Mouse (Mus musculus): ENCODE results near the gene Rtp1.

Gene Rtp1

DNA sequence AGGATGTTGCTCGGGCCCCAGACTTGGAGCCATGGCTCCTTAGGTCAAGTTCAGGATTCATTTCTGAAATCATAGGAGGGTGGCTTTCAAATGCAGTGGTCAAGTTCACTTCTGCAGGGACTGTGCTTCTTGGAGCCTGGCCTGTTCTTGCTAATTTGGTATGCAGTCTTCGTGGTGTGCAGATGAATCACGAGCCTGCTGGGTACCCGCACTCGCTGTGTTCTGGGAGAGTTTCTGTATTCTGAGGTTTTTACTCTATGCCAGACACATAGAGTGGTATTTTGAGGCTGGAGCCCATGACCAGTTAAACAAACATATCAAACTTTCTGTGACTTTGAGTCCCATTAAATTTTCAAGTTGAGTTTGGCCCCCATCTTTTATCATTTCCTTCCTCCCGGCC lies 25.4 kb downstream of the Rtp1 start:
- DNase-seq (ENCODE audit: low spot score in 2 of 2), result no peak

DNA sequence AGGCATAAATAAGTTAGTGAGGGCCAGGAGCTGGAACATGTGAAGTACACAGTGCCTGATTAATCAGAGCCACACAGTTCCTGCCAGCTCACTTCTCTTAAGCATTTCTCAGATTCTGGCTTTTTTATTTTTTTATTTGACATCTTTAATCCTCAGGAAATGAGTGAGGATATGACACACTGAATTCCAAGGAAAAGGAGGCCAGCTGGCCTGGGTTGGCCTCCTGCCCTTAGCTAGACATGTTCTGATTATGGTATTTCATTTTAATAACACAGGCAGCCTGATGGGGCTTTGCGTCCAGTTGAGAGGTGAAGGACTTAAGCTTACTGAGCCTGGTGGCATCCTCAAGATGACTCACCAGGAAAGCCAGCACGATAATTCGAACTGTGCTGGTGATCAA lies 27.6 kb downstream of the Rtp1 start:
- DNase-seq (ENCODE audit: low spot score in 2 of 2), result no peak

DNA sequence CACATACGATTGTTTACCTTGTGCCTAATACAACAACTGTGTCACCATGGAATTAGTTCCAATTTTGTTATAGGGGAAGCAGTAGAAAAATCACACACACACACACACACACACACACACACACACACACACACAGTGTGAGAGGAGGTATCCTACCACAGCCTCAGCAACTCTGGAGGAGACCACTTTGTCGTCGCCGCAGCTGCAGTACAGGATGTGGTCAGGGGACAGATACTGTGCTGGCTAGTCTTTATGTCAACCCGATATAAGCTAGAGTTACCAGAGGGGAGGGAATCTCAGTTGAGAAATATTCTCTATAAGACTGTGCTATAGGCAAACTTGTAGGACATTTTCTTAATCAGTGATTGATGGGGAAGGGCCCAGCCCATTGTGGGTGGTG lies 28.4 kb downstream of the Rtp1 start:
- DNase-seq (ENCODE audit: low spot score in 2 of 2), result no peak

DNA sequence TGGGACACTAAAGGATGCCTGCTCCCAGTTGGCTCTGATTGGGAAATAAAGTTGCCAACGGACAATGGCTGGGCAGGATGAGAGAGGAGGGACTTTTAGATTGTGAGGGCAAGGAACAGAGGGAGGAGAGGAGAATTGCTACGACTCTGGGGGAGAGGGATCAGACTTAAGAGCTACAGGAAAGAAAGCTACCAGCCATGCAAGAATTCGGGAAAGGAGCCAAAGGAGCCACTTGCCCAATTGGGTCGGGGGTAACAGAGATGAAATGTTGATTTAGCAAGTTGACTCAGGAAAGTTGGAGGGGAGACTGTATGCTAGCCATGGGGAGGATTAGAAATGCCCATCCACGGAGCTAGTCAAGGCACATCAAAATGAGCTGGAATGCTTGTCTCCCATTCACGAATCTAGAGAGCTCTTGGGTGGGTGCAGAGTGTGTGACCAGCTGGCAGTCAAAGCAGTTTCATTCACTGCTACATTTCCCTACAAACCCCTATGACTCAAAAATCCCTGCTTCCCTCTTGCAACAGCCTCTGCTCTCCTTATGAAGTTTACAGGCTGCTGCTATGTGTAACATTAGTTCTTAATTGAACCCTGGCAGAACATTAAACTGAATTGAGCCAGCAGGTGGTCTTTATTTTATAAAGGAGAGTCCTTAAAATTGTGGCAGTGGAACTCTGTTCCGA lies 30.1 kb downstream of the Rtp1 start:
- no peak for DNase-seq (ENCODE audit: low spot score in 2 of 2)

DNA sequence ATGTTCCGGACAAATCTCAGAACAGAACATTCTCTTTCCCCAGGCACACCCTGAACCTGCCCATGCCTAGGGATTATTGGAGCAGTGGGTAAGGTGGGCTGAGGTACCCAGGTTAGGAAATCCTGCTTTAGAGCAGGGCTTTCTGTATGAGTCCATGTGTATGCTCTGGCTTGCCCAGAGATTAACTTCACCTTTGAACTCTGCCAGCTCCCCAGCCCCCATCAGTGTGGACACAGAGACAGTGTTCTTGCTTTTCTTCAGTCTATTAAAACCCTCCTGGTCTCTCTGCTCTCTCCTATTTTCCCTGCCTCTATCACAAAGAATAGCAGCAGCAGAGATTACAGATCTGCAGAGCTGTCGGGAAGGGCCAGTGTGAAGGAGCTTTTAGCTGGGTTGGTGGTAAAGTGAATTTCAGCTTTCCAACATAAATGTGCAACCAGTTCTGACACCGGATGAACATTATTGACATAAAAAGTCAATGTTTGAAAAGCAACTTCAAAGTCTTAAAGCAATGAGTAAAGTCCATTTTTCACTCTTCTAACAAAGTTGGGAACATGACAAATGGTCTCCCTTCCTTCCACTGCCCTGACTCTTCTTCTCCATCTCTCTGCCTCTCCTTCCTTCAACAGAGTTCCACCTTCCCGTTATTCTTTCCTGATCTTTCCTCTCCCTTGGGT lies 34.9 kb downstream of the Rtp1 start:
- DNase-seq (ENCODE audit: low spot score in 2 of 2), result no peak

DNA sequence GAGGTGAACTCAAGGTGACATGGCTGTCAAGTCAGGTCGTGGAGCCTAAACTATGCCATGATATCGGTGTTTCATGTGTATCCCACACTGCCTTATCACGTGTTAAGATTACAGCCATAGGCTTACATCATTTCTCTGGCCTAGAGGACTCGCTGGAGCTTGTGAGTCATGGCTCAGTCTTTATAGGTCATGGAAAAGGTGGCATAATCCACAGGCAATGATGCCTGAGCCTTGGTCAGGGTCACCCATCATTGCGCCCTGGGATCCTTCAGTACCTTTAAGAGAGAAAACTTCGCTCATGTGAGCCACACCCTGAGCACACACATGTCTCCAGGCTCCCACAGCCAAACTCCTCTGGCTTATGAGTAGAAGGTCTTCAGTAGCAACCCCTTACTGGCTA lies 42.6 kb downstream of the Rtp1 start:
- DNase-seq (ENCODE audit: low spot score in 2 of 2), result no peak

DNA sequence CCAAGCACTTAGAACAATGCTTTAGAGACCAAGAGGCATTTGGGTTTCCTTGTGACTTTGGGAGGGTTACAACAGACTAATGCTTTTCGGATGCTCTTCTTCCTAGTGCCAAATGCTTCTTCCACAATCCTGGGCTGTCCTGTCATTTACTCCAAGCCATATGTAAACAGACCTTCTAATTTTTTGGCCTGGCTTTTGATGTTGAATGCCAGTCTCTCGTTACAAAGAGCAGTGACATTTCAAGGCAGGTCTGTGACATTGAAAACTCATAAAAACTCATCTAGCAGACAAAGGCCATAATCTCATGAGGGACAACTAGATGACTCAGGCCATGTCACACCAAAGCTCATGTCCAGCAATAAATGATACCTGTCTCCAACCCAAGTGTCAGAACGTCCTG lies 43.1 kb downstream of the Rtp1 start:
- DNase-seq (ENCODE audit: low spot score in 2 of 2), result no peak

DNA sequence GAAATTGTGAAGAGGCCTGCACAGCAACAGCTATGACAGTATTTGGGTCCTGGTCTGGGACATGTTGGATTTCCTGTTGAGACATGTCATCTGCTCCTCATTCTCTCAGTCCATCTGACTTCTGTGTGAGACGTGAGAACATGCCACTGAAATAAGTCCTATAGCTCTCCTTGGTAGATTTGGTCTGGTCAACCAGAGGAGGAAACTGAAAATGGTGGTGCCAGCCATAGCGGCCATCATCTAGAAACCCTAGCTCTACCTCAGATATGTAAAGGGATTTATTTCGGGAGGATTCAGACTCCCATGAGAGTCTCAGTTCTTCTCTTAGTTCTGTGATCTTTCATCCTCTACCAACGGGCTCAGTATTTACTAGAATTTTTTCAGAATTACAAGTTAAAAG lies 46.7 kb downstream of the Rtp1 start:
- DNase-seq (ENCODE audit: low spot score in 2 of 2), result no peak

DNA sequence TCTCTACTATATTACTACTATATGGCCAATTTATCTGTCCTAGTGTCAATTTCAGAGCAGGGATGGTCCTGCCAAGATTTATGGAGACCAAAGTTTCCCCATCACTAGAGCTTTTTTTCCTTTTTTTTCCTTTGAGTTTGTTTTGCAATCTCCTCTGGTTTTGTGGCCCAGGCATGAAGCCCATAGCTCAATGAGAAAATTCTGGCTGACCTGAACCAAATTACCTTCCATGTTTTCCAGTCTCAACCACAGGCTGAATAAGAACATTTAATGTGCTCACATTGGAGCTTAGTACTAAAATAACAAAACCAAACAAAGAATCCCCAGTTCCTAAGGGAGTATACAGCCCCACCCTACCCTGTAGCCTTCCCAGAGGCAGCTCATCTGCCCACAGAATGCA lies 47.7 kb downstream of the Rtp1 start:
- DNase-seq (ENCODE audit: low spot score in 2 of 2), result no peak

DNA sequence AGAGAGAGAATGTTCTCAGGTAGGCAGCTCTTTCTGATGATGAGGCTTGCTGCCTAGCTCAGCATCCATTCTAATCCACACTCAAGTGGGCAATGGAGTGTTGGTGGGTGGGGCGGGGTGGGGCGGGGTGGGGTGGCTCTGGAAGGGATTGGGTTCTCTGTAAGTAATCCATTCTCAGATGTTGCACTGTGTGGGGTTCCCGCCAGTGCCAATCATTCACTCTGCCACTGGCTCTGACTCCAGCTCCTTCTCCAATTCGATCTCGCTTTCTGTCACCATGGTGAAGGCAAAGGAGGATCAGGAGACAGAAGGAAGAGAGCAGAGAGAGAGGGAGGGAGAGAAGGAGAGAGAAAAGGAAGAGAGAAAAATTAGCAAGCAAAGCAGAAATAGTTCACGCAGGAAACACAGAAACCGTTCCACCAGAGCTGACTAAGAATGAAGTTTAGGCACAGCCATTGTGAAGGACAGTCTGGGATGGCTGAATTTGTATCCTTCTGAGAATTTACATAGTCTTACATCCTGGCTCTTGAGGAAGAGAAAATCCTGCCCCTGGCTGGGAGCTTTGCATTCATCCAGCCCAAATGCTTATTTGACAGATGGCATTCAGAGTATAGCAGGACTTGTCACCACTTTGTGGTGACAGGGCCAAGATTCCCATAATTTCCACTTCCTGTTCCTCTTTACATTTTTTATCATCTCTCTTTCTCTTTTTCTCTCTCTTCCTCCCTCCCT lies 51.1 kb downstream of the Rtp1 start:
- no peak for DNase-seq (ENCODE audit: low spot score in 2 of 2)

DNA sequence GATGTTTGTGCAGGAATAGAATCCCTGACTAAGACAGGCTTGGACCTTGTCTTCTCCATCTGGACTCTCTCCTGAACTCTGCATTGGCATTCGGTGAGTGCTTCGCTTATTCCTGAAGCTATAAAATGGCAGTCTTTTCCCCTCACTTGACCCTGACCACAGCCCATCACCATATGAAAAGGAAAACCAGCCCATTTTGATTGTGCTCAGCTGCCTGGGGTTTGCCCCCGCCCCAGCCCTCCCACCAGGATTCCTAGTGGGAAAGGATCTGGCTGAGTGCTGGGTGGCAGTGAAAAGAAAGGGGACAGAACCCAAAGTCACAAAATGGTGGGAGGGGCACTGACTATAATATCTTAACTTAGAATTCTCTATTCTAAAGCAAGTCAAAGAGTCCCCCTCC lies 53.3 kb downstream of the Rtp1 start:
- DNase-seq (ENCODE audit: low spot score in 2 of 2), result no peak

DNA sequence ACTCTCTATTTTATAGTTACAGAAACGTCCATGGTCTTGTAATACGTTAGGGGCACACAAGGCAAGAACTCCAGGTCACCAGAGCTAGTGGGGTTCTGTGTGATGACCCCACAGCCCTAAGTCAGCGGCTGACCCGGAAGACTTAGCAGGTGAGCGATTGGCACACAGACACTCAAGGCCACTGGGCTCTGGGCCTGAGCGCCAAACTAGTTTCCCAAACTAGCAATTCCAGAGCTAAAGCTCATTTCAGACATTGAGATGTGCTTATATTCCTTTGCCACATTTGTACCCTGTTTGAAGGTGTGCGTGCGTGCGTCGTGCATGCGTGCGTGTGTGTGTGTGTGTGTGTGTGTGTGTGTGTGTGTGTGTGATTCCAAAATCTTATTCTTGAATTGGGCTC lies 53.9 kb downstream of the Rtp1 start:
- no peak for DNase-seq (ENCODE audit: low spot score in 2 of 2)

DNA sequence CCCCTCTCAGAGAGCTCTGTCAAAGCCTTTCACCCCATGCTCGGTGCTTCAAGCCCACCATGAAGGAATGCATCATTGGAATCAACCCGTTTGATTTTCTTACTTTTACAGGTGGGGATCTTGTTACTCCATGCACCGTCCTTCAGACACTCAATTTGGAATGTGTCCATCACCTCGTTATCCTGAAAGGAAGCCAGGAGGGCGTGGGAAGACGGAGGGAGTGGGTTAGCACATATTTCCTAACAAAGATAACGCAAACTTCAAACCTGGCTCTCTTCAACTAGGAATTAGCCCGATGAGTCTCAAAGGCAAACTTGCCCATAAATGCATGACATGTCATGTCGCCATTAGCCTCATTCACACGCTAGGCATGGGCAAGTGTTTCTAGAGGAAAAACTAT lies 54.4 kb downstream of the Rtp1 start:
- DNase-seq (ENCODE audit: low spot score in 2 of 2), result no peak
